In genomic region chr7:46421535-46421934, GRCm38 (mm10) we compare ENCODE assay signal across 11 mouse cellular contexts. TPM values are rescaled to one million over a fixed set of nuclear protein-coding genes. Genes with fewer than 3 reads are reported as not detected.
A peak's percentile ranks its signal among the peaks of the same experiment; 100 is the strongest.
DNase-seq lines count a peak whose midpoint lies in the region; ATAC-seq and TF ChIP-seq lines count a peak whose summit lies in the region.
"Had no signal": no experiment of that assay in that cellular context is flagged by ENCODE, and none has a peak within 500 bp of the region (broad histone marks: within the 10 kb centered on the region; RNA-seq: fewer than 3 reads in every experiment).

No protein-coding gene starts in this region.

- WGBS in hindbrain, embryonic 10.5 days = 50% methylated on average over 5 of the region's 5 CpGs
- 40% methylated on average over 5 of the region's 5 CpGs for WGBS in midbrain, embryonic 14.5 days

- H3K4me3 ChIP-seq in layer of hippocampus, adult 2 months = no peak overlapping the region
- H3K4me3 ChIP-seq in hindbrain, embryonic 10.5 days = no peak overlapping the region
- H3K4me3 ChIP-seq in midbrain, embryonic 14.5 days (replicated peaks; ENCODE audit: low read depth, low read length) = no peak overlapping the region

- DNase-seq in layer of hippocampus, adult 2 months (ENCODE audit: low spot score in 2 of 2) = no peak
- DNase-seq in layer of hippocampus, postnatal 25 days (ENCODE audit: extremely low spot score in 1 of 2, low spot score in 1 of 2) = no peak
- peak; percentile 67 to 77 for DNase-seq in cerebellum, postnatal 25 days
- no peak for DNase-seq in hindbrain, embryonic 10.5 days (ENCODE audit: low spot score)
- no peak for DNase-seq in midbrain, embryonic 14.5 days
- DNase-seq in spleen, postnatal 36 days (ENCODE audit: low spot score in 2 of 2) = no peak
- DNase-seq: adrenal gland, postnatal 14 days; kidney, postnatal 10 days had no signal

- H3K27ac ChIP-seq in layer of hippocampus, adult 2 months = peak overlapping the region; percentile 92
- H3K27ac ChIP-seq in hindbrain, embryonic 10.5 days = peak overlapping the region; percentile 76
- H3K27ac ChIP-seq in midbrain, embryonic 14.5 days (replicated peaks; ENCODE audit: low read depth, low read length) = peak overlapping the region; percentile 60

- no peak overlapping the region for H3K4me2 ChIP-seq in midbrain, embryonic 14.5 days (ENCODE audit: low read length)

- no peaks in the 10 kb centered on the region for H3K27me3 ChIP-seq in hindbrain, embryonic 10.5 days (ENCODE audit: insufficient read depth, poor library complexity, severe bottlenecking)
- no peaks in the 10 kb centered on the region for H3K27me3 ChIP-seq in midbrain, embryonic 14.5 days (ENCODE audit: control insufficient read depth, insufficient read depth, low read length)

- no peaks in the 10 kb centered on the region for H3K36me3 ChIP-seq in hindbrain, embryonic 10.5 days
- no peaks in the 10 kb centered on the region for H3K36me3 ChIP-seq in midbrain, embryonic 14.5 days (ENCODE audit: control insufficient read depth, insufficient read depth, low read length)

- peaks cover 51% of the 10 kb centered on the region for H3K4me1 ChIP-seq in hindbrain, embryonic 10.5 days (replicated peaks)
- peaks cover 34% of the 10 kb centered on the region for H3K4me1 ChIP-seq in midbrain, embryonic 14.5 days (ENCODE audit: control insufficient read depth, insufficient read depth, low read length)

- H3K9ac ChIP-seq in midbrain, embryonic 14.5 days (replicated peaks; ENCODE audit: low read length) = no peak overlapping the region

- no peaks in the 10 kb centered on the region for H3K9me3 ChIP-seq in hindbrain, embryonic 10.5 days
- H3K9me3 ChIP-seq in midbrain, embryonic 14.5 days (ENCODE audit: control insufficient read depth, low read length) = no peaks in the 10 kb centered on the region

- TF ChIP-seq CTCF in layer of hippocampus, adult 2 months (conservative IDR thresholded peaks at IDR 0.05) = no peak

- ATAC-seq in midbrain, embryonic 14.5 days (ENCODE audit: low FRiP score, low TSS enrichment) = no peak
- ATAC-seq in activated CD4-positive, CD25-positive, alpha-beta regulatory T cell, adult 4 months = no peak

RNA-seq across cellular contexts. Expression of gene Kcnc1, which starts 25.2 kb away (rescaled TPM):
- 100 to 1,000 TPM; 120 TPM for total RNA-seq in layer of hippocampus, adult 2 months (2021)
- total RNA-seq in layer of hippocampus, postnatal 25 days (2021) = 100 to 1,000 TPM; 105 to 112 TPM
- polyA plus RNA-seq in hindbrain, embryonic 10.5 days (2016; fragmentation: Nextera tagmentation; extraction: Ambion mirVana) = 0.83 and 2.3 TPM in 2 replicates
- polyA plus RNA-seq in midbrain, embryonic 14.5 days (2014; fragmentation: Nextera tagmentation; extraction: Ambion mirVana) = 13.9 and 15.4 TPM in 2 replicates
- not detected for polyA plus RNA-seq in activated CD4-positive, CD25-positive, alpha-beta regulatory T cell, adult 4 months (2017; shearing (Covaris generic))

RNA-seq across cellular contexts. Expression of gene Myod1, which starts 45.3 kb away (rescaled TPM):
- under 1 TPM in 1 of 2 experiments, not detected in 1; 0.20 TPM for total RNA-seq in layer of hippocampus, adult 2 months (2021)
- not detected for total RNA-seq in layer of hippocampus, postnatal 25 days (2021)
- 0.18 and 0.25 TPM in 2 replicates for polyA plus RNA-seq in hindbrain, embryonic 10.5 days (2016; fragmentation: Nextera tagmentation; extraction: Ambion mirVana)
- not detected in 2 replicates for polyA plus RNA-seq in midbrain, embryonic 14.5 days (2014; fragmentation: Nextera tagmentation; extraction: Ambion mirVana)
- polyA plus RNA-seq in activated CD4-positive, CD25-positive, alpha-beta regulatory T cell, adult 4 months (2017; shearing (Covaris generic)) = not detected
- total RNA-seq: adrenal gland, postnatal 14 days; megakaryocyte, adult 5-6 weeks; neutrophil, adult 5-6 weeks had no signal

Comparison
In these comparisons a context has a peak if more than half of its experiments do, and no peak if none do; other contexts are left out.
1. DNase-seq: peak in cerebellum, postnatal 25 days (2 of 2); none in layer of hippocampus, adult 2 months (0 of 2), layer of hippocampus, postnatal 25 days (0 of 2), hindbrain, embryonic 10.5 days (single experiment), midbrain, embryonic 14.5 days (single experiment) and spleen, postnatal 36 days (0 of 2).
2. Peak in every context shown above with its lines, with median percentiles within 50 percentile points of each other: H3K27ac ChIP-seq.